Mouse (Mus musculus): ENCODE data around the gene Slf2. TPM values are rescaled to one million over a fixed set of nuclear protein-coding genes. Genes with fewer than 3 reads are reported as not detected.
A peak's percentile ranks its signal among the peaks of the same experiment; 100 is the strongest.

The Slf2 gene
- polyA plus RNA-seq, 1 experiment from 2014 or later = 25.8 TPM

- H3K27me3 ChIP-seq (replicated peaks) = peaks cover 48% of the 10 kb centered on the region
- WGBS (ENCODE audit: insufficient replicate concordance) = 8% methylated on average over 9 of the region's 9 CpGs
- no peak overlapping the region for H3K4me3 ChIP-seq
- no peak overlapping the region for H3K9ac ChIP-seq
- H3K27ac ChIP-seq = 0 out of 2 replicates have a peak overlapping the region, but pooled peaks have one; percentile 23
- H3K36me3 ChIP-seq = no peaks in the 10 kb centered on the region
- H3K9me3 ChIP-seq (replicated peaks) = no peaks in the 10 kb centered on the region
- H3K4me1 ChIP-seq = peaks cover 15% of the 10 kb centered on the region; the same call in 1 of the 2 replicates
- no peak overlapping the region for H3K4me2 ChIP-seq
- ATAC-seq = no peak
Measured at GRCm38 (mm10) chr19:44899104-44899793, 31.7 kb upstream of the Slf2 start.

- 0 out of 2 replicates have a peak overlapping the region, but pooled peaks have one; percentile 23 for H3K27ac ChIP-seq
- H3K9ac ChIP-seq = no peak overlapping the region
- H3K9me3 ChIP-seq (replicated peaks) = no peaks in the 10 kb centered on the region
- peaks cover 15% of the 10 kb centered on the region; the same call in 1 of the 2 replicates for H3K4me1 ChIP-seq
- H3K4me3 ChIP-seq = no peak overlapping the region
- ATAC-seq = no peak
- H3K36me3 ChIP-seq = no peaks in the 10 kb centered on the region
- 38% methylated on average over 22 of the region's 22 CpGs for WGBS (ENCODE audit: insufficient replicate concordance)
- no peak overlapping the region for H3K4me2 ChIP-seq
- H3K27me3 ChIP-seq (replicated peaks) = peaks cover 45% of the 10 kb centered on the region
Measured at GRCm38 (mm10) chr19:44899947-44900773, 30.8 kb upstream of the Slf2 start.

- Histone ChIP-seq H3K4me1 (peaks cover 15% of the 10 kb centered on the region; the same call in 1 of the 2 replicates), H3K4me3 (no peak overlapping the region)
Measured at GRCm38 (mm10) chr19:44901047-44901446, 29.9 kb upstream of the Slf2 start.

GRCm38 (mm10) chr19:44902324-44902723 lies 28.6 kb upstream of the Slf2 start:
- Histone ChIP-seq H3K4me2 (no peak overlapping the region), H3K9ac (no peak overlapping the region), H3K27ac (no peak overlapping the region), H3K4me3 (no peak overlapping the region), H3K27me3 (replicated peaks) (peaks cover 25% of the 10 kb centered on the region), H3K4me1 (peaks cover 15% of the 10 kb centered on the region; the same call in 1 of the 2 replicates), H3K36me3 (no peaks in the 10 kb centered on the region), H3K9me3 (replicated peaks) (no peaks in the 10 kb centered on the region)
- 46% methylated on average over 4 of the region's 4 CpGs for WGBS (ENCODE audit: insufficient replicate concordance)
- ATAC-seq = no peak

More at GRCm38 (mm10) chr19:44901047-44901446, 29.9 kb upstream of the Slf2 start:
- Histone ChIP-seq H3K9ac (no peak overlapping the region), H3K9me3 (replicated peaks) (no peaks in the 10 kb centered on the region), H3K27ac (0 out of 2 replicates have a peak overlapping the region, but pooled peaks have one; percentile 23), H3K27me3 (replicated peaks) (peaks cover 38% of the 10 kb centered on the region), H3K4me2 (no peak overlapping the region), H3K36me3 (no peaks in the 10 kb centered on the region)
- no peak for ATAC-seq
- WGBS (ENCODE audit: insufficient replicate concordance) = 33% methylated on average over 3 of the region's 3 CpGs

GRCm38 (mm10) chr19:44903343-44904000 lies 27.5 kb upstream of the Slf2 start:
- H3K36me3 ChIP-seq = no peaks in the 10 kb centered on the region
- H3K4me1 ChIP-seq = peaks cover 15% of the 10 kb centered on the region; the same call in 1 of the 2 replicates
- H3K9me3 ChIP-seq (replicated peaks) = no peaks in the 10 kb centered on the region
- H3K9ac ChIP-seq = no peak overlapping the region
- H3K4me3 ChIP-seq = no peak overlapping the region
- H3K27me3 ChIP-seq (replicated peaks) = peaks cover 22% of the 10 kb centered on the region
- H3K27ac ChIP-seq = no peak overlapping the region
- no peak for ATAC-seq
- WGBS (ENCODE audit: insufficient replicate concordance) = 48% methylated on average over 6 of the region's 6 CpGs
- no peak overlapping the region for H3K4me2 ChIP-seq

GRCm38 (mm10) chr19:44904141-44904720 lies 26.7 kb upstream of the Slf2 start:
- no peaks in the 10 kb centered on the region for H3K36me3 ChIP-seq

GRCm38 (mm10) chr19:44905316-44905715 lies 25.6 kb upstream of the Slf2 start:
- Histone ChIP-seq H3K9me3 (replicated peaks) (no peaks in the 10 kb centered on the region), H3K36me3 (no peaks in the 10 kb centered on the region), H3K4me3 (no peak overlapping the region), H3K27ac (no peak overlapping the region), H3K4me1 (peaks cover 5% of the 10 kb centered on the region; the same call in 1 of the 2 replicates), H3K9ac (no peak overlapping the region), H3K27me3 (replicated peaks) (peaks cover 21% of the 10 kb centered on the region), H3K4me2 (no peak overlapping the region)
- ATAC-seq = no peak
- 38% methylated on average over 4 of the region's 4 CpGs for WGBS (ENCODE audit: insufficient replicate concordance)

More at GRCm38 (mm10) chr19:44904141-44904720, 26.7 kb upstream of the Slf2 start:
- Histone ChIP-seq H3K27me3 (replicated peaks) (peaks cover 28% of the 10 kb centered on the region), H3K4me3 (no peak overlapping the region), H3K27ac (no peak overlapping the region), H3K4me2 (no peak overlapping the region), H3K9ac (no peak overlapping the region), H3K9me3 (replicated peaks) (no peaks in the 10 kb centered on the region), H3K4me1 (peaks cover 15% of the 10 kb centered on the region; the same call in 1 of the 2 replicates)
- 35% methylated on average over 6 of the region's 6 CpGs for WGBS (ENCODE audit: insufficient replicate concordance)
- ATAC-seq = no peak

- Histone ChIP-seq H3K4me2 (no peak overlapping the region), H3K27ac (peak overlapping the region; percentile 51), H3K9ac (no peak overlapping the region), H3K27me3 (replicated peaks) (peaks cover 17% of the 10 kb centered on the region; the same call in 1 of the 2 replicates), H3K4me3 (no peak overlapping the region), H3K9me3 (replicated peaks) (no peaks in the 10 kb centered on the region), H3K4me1 (no peaks in the 10 kb centered on the region), H3K36me3 (no peaks in the 10 kb centered on the region)
- no peak for ATAC-seq
- 47% methylated on average over 15 of the region's 15 CpGs for WGBS (ENCODE audit: insufficient replicate concordance)
Measured at GRCm38 (mm10) chr19:44907851-44908690, 22.9 kb upstream of the Slf2 start.

- Histone ChIP-seq H3K4me3 (no peak overlapping the region), H3K9me3 (replicated peaks) (no peaks in the 10 kb centered on the region), H3K27me3 (replicated peaks) (peaks cover 17% of the 10 kb centered on the region; the same call in 1 of the 2 replicates), H3K36me3 (no peaks in the 10 kb centered on the region), H3K4me2 (no peak overlapping the region), H3K9ac (0 out of 2 replicates have a peak overlapping the region, but pooled peaks have one; percentile 0), H3K27ac (no peak overlapping the region), H3K4me1 (no peaks in the 10 kb centered on the region)
- 55% methylated on average over 11 of the region's 11 CpGs for WGBS (ENCODE audit: insufficient replicate concordance)
- ATAC-seq = no peak
Measured at GRCm38 (mm10) chr19:44908836-44909460, 22.0 kb upstream of the Slf2 start.

GRCm38 (mm10) chr19:44914481-44915249 lies 16.3 kb upstream of the Slf2 start:
- H3K9ac ChIP-seq = no peak overlapping the region
- no peak overlapping the region for H3K4me2 ChIP-seq
- WGBS (ENCODE audit: insufficient replicate concordance) = 42% methylated on average over 10 of the region's 10 CpGs
- H3K4me3 ChIP-seq = no peak overlapping the region
- ATAC-seq = no peak
- 0 out of 2 replicates have a peak, but pooled peaks cover 7% of the 10 kb centered on the region for H3K4me1 ChIP-seq
- H3K27ac ChIP-seq = no peak overlapping the region; the same call in 1 of the 2 replicates
- H3K9me3 ChIP-seq (replicated peaks) = no peaks in the 10 kb centered on the region
- no peaks in the 10 kb centered on the region for H3K36me3 ChIP-seq
- no peaks in the 10 kb centered on the region for H3K27me3 ChIP-seq (replicated peaks)
